Mouse (Mus musculus): ENCODE measurements at regions not wholly inside any gene's neighbourhood (a gene's known extent, or its start where the extent isn't known, plus 50 kb on each side); places are given as distances from the start of the nearest gene placed in this dataset.

- no peak for DNase-seq (ENCODE audit: low spot score)
These were observed 488.2 kb downstream of the Klf12 start for GRCm38 (mm10) chr14:99796293-99796692.

GRCm38 (mm10) chr14:99806052-99806451 is 478.4 kb downstream of the Klf12 start:
- no peak for DNase-seq (ENCODE audit: low spot score)

- DNase-seq (ENCODE audit: low spot score) = no peak
These were observed 477.9 kb downstream of the Klf12 start for GRCm38 (mm10) chr14:99806599-99806998.

- DNase-seq (ENCODE audit: low spot score) = no peak
These were observed 471.6 kb downstream of the Klf12 start for GRCm38 (mm10) chr14:99812741-99813485.

Measured in thymus, postnatal 0 days (tissue).